ENCODE assay signal across 17 mouse cellular contexts in genomic region chr17:24346831-24347230, GRCm38 (mm10). TPM values are rescaled to one million over a fixed set of nuclear protein-coding genes. Genes with fewer than 3 reads are reported as not detected.
"Had no signal": no experiment of that assay in that cellular context is flagged by ENCODE, and none has a peak within 500 bp of the region (broad histone marks: within the 10 kb centered on the region; RNA-seq: fewer than 3 reads in every experiment).

No protein-coding gene starts in this region.

- H3K27ac ChIP-seq: intestine, embryonic 15.5 days; kidney, embryonic 15.5 days; left cerebral cortex, adult 2 months; limb, embryonic 10.5 days; liver, embryonic 15.5 days; midbrain, embryonic 10.5 days; neural tube, embryonic 15.5 days; stomach, embryonic 15.5 days had no signal

- DNase-seq: kidney, adult 18-20 months; kidney, postnatal 14 days; lung, adult 2 months; lung, postnatal 36 days; midbrain, embryonic 14.5 days had no signal

- ATAC-seq: intestine, embryonic 15.5 days; lung, postnatal 0 days had no signal

- H3K4me3 ChIP-seq: intestine, embryonic 15.5 days; kidney, embryonic 15.5 days; left cerebral cortex, adult 2 months; limb, embryonic 10.5 days; liver, embryonic 15.5 days; midbrain, embryonic 10.5 days; myocyte; neural tube, embryonic 15.5 days; stomach, embryonic 15.5 days had no signal

- H3K36me3 ChIP-seq: intestine, embryonic 15.5 days; kidney, embryonic 15.5 days; limb, embryonic 10.5 days; liver, embryonic 15.5 days; midbrain, embryonic 10.5 days; neural tube, embryonic 15.5 days; stomach, embryonic 15.5 days had no signal

- H3K27me3 ChIP-seq: neural tube, embryonic 15.5 days had no signal

RNA-seq across cellular contexts. Expression of gene Abca17, which starts 4.0 kb away (rescaled TPM):
- total RNA-seq: megakaryocyte progenitor cell, adult 5-6 weeks had no signal
- polyA plus RNA-seq: intestine, embryonic 15.5 days; limb, embryonic 10.5 days; liver, embryonic 11.5 days; liver, embryonic 15.5 days; myocyte had no signal
